Mouse (Mus musculus): ENCODE measurements at regions not wholly inside any gene's neighbourhood (a gene's known extent, or its start where the extent isn't known, plus 50 kb on each side); places are given as distances from the start of the nearest gene placed in this dataset.

- no peak for TF ChIP-seq ZC3H11A (IDR thresholded peaks at IDR 0.05; ENCODE audit: borderline replicate concordance, low read depth, low read length)
- no peak for TF ChIP-seq MAFK (IDR thresholded peaks at IDR 0.05; ENCODE audit: insufficient read depth, low read depth, low read length)
Measured at GRCm38 (mm10) chr9:94615205-94615604, 54.5 kb upstream of the Slc9a9 start.

Measured in ES-E14 (cell line).